Mouse (Mus musculus) kidney, postnatal 4 days (tissue): ENCODE measurements around the gene Utp11.
A peak's percentile ranks its signal among the peaks of the same experiment; 100 is the strongest.

Source experiments
- DNase-seq, 2 experiments: peaks; one replicate each; pipeline ENCODE4 v3.0.0; 2021; ENCODE audit warnings: mixed read lengths in 2 of 2

Gene Utp11

DNA sequence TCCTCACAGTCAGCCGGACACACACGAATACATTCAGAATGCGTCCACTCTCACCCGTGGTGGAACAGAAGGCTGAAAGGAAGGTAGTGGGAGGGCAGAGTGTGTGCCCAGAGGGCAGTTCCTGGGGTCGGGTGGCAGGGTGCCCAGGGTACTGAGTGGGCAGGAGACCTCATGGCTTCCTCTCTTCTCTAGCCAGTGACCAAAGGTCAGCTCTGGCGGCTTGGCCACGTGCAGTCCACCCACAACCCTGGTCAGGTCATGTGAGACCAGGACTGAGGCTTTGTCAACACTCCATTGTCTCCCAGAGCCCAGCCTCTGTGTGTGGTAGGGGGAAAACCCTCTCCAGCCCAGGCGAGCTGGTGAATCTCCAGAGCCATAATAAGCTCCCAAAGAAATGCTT is 23.2 kb downstream of the Utp11 start:
- DNase-seq = no peak

DNA sequence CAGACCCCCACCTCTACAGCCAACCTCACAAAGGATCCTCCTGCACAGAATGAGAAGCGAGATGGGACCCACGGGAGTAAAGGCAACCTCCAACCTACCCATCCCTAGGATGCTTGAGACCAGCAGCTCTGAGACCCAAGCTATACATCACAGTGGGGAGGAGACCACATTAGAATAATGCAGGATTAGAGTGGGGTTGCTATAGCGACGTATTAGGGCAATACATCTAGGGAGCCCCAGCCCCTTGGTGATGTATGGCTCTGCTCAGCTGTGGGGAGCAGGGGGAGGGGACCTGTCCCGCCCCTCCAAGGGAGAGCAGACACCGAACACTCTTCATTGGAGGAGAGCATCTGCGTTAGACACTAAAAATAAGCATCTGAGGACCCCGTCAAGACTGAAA is 25.3 kb downstream of the Utp11 start:
- no peak for DNase-seq

DNA sequence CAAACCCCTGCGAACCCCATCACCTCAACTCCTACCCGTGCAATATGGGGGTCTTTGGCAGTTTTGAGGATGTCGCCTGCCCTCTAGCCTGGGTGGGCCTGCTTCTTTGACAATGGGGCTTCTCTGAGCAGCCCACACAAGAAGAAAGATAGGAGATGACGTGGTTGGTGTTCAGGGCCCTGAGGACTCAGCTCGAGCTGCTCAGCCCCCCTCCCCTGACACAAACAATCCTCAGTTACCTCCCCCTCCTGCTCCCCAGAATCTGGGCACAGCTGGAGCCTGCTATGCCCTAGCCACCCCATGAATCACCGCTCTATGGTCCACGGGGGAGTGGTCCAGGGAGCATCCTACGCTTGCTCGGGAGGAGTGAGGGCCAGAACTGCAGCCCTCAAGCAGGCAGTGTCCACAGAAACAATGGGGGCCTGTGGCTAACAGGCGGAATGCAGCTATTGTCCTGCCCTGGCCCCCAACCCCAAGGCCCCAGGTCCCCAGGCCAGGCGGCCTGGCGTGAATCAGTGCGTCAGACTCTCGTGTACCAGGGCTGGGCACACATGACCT is 25.8 kb downstream of the Utp11 start:
- no peak for DNase-seq

DNA sequence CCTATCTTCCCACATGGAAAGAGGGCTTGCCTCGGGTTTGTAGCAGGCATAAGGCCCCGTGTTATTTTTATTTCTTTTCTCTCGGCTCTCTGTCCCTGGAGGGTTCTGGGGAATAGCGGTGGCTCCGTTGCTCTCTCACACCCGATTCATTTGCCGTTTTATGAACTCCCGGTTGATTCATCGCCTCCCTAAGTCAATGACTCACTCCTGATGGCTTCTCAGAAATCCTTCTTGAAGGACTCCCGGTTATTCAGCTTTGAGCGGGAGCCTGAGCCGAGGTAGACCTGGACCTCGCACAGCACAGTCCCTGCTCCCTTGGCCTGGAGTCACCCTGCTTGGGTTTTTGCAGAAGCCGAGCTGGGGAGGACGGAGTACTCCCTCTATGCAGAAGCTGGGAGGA is 28.8 kb downstream of the Utp11 start:
- no peak for DNase-seq

DNA sequence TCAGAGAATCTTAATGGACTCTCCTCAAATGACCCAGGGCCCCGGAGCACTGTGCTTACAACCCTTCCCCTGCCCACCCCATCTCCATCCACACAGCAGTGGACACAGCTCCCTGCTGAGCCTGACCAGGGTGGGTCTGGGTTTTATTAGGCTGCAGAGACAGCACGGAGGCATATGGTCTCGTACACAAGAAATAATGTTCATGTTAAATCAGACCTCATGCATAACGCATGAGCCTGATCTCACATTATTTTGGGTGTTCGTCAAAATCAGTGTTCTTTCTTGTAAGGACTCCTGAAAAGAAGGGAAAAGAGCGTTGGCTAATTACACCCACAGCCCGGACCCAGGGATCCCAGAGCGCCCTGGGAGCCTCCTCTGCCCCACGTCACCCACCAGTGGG is 29.2 kb downstream of the Utp11 start:
- DNase-seq = no peak

DNA sequence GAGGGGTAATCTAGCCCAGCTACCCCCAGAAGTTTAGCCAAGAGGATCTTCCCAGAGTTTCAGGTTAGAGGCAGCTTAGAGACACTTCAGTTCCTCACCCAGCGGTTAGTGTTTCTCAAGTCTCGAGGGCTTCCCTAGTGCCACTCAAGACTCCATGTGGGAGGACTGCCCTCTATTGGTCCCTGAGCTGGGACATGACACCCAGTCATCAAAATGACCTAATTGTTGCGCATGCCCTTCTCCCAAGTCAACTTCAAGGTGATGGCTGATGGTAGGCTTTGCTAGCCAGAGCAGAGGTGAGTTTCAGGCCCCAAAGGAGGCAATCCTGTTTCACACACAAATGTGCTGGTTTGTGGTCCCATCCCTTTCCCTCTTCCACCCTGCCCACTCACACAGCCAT is 30.4 kb downstream of the Utp11 start:
- peak; percentile 34 to 48 for DNase-seq

DNA sequence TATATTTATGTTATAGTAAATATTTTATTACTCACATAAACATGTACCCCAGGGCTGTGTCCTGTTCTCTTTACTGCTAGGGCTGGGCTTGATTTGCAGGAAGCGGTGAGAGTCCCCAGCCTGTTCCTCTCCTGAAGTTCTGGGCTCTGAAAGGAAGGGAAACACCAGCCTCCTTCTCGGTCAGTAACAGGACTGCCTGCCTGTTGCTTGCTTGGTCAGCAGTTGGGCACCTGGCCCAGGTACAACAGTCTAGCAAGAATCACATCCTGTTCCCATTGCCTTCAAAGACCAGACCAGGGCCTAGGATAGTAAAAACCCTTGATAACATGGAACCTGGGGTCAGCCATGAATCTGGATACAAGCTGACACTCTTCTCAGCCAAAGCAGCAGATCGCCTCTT is 32.8 kb downstream of the Utp11 start:
- no peak for DNase-seq

DNA sequence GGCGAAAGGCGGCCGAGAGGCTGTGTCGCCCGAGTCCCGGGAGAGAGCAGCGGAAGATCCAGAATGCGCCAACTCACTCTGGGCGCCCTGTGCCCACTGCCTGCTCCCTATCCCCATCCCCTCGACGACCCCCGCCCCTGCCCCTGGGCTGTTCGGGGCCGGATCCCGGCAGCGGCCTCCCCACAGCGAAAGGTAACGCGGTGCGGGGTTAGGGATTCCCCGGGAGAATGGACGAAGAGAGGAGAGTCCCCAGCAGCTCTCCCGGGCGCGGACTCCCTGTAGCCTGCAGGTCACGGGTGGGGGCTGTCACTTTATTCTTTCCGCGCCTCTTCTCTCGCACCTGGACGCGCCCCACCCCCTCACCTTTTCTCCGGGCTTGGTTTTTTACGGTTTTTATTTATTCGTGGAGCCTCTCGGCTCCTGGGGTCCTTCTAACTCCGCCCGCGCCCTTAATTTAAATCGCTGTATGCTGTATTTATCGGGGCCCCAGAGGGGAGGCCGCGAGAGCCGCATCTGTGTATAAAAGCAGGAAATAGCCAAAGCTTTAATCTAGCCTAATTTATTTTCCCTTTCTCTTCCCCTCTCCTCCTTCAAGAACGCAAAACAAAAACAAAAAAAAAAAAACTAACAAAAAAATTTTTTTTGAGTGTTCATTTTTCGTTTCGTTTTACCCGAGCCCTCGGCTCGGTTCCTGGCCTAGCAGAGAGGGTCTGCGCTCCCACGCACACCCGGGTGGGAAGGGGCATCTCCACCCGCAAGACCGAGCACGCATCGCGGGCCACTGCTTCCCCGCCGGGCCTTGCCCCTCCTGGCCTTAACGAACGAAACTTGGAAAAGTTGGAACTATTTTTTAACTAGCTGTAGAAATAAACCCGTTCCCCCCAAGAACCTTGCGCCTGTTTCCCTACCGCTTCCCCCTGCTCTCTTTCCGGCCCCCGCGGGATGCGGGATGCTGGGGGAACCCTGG is 33.9 kb downstream of the Utp11 start:
- DNase-seq = peak; percentile 36 to 43

DNA sequence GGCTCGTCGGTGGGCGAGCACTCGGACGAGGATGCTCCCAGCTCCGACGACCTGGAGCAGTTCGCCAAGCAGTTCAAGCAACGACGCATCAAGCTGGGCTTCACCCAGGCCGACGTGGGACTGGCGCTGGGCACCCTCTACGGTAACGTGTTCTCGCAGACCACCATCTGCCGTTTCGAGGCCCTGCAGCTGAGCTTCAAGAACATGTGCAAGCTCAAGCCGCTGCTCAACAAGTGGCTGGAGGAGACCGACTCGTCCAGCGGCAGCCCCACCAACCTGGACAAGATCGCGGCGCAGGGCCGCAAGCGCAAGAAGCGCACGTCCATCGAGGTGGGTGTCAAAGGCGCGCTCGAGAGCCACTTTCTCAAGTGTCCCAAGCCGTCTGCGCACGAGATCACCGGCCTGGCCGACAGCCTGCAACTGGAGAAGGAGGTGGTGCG is 35.0 kb downstream of the Utp11 start:
- peak; percentile 45 to 52 for DNase-seq

DNA sequence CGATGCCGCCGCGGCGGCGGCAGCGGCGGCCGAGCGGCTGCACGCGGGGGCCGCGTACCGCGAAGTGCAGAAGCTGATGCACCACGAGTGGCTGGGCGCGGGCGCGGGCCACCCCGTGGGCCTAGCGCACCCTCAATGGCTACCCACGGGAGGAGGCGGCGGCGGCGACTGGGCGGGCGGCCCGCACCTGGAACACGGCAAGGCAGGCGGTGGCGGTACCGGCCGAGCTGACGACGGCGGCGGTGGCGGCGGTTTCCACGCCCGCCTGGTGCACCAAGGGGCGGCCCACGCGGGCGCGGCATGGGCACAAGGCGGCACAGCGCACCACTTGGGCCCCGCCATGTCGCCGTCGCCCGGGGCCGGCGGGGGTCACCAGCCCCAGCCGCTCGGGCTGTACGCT is 35.6 kb downstream of the Utp11 start:
- DNase-seq = peak in 1 of 2 experiments; percentile 31

DNA sequence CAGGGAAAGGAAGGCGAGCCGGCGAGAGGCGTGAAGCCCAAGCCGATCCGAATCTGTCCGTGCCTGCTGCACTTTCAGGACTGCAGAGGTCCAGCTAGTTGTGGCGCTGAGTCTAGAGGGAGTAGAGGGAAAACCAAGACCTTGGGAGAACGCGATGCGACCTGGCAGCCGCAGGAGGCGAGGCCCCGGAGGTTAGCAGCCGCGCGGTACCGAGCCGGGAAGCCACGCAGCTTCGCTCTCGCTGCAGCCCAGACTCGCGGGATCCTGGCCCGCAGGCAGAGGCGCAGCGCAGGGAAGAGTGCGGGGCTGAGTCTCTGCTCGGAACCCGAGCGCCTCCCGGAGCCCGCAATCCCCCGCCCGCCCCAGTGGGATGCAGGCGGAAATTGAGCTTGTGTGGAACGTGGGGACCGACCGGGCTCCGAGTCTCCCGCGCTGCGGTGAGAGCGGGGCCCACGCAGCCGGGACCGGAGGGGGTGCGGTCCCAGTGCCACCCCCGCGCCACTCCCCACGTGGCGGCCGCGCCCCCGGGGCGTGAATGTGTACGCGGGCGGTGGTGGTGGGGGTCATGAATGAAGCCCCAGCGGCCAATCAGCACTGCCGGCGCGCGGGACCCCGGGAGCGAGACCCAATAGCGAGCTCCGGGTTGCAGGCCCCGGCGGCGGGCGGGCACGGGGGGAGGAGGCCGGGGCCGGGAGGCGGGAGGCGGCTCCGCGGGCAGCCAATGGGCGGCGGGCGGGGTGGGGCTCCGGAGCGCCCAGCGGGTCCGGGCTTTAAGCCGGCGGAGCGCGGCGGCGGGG is 36.3 kb downstream of the Utp11 start:
- peak; percentile 85 to 89 for DNase-seq

DNA sequence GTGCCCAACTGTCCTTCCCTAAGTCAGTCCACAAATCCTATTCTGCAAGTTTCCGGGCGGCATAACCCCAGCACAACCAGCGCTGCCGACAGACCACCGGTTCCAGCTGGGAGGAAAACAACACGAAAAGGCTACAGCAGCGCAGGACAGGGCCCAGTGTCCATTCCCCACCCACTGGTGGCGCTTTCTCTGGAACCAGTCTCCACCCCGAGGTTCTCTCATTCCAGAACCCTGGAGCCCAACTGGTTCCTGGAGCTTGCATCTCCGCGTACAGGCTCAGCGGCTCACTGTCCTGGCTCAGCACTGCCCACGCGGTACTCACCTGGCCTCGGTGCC is 36.9 kb downstream of the Utp11 start, which contains the start of gene Pou3f1:
TSS of gene Pou3f1 (plus strand) at position 290 of the 336 bp plus-strand sequence.
- DNase-seq = no peak

DNA sequence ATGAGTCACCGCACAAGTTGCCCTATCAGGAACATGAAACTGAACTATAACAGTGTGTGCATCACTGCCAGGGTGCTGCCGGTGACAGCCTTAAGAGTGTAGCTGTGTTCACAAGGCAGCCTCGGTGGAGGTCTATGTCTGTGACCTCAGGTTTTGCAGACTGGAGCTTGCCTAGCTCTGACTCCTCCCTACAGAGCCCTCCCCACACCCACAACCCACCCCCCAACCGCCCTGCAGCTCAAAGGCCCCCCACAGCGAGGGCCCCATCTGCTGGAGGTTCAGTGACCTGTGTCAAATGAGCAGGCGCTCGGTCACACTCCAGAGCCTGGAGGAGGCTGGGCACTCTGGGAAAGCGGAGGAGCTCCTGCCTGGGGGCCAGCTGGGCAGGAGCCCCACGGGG is 40.5 kb downstream of the Utp11 start:
- DNase-seq = peak; percentile 68 to 78

DNA sequence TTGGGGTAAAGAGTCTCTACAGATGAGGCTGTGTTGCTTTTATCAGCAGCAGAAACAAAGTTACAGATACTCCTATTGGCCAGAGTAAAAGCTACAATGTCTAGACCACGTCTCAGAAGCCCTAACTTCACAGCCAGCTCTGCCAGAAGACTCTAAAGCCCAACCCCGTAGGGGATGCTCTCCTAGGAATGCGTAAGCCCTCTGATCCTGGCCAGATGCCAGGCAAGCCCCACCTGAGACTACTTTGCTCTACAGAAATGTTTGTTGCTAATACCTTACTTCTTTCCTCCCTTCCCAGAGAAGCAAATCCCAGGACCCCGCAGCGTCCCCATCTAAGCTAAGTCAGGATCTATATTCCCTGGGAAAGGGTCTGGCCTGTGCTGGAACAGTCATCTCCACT is 45.5 kb downstream of the Utp11 start:
- no peak for DNase-seq

DNA sequence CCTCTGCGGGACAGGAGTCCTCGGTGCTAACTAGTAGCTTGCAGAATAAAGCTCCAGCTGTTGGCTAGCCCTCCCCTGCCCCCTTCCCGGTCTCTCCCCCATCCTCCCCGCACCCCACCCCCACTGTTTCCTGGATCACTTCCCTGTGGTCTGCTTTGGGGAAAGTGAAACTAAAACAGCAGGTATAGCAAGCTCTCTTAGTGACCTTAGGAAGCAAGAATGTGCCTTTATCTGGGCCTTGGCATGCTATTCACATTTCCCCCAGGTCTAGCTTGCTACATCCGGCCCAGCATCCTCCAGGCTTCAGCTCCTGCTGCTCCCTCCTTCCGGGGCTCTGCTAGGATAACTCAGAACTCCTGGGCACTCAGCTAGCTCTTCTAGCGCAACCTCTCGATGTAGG is 46.8 kb downstream of the Utp11 start:
- peak; percentile 26 to 47 for DNase-seq

DNA sequence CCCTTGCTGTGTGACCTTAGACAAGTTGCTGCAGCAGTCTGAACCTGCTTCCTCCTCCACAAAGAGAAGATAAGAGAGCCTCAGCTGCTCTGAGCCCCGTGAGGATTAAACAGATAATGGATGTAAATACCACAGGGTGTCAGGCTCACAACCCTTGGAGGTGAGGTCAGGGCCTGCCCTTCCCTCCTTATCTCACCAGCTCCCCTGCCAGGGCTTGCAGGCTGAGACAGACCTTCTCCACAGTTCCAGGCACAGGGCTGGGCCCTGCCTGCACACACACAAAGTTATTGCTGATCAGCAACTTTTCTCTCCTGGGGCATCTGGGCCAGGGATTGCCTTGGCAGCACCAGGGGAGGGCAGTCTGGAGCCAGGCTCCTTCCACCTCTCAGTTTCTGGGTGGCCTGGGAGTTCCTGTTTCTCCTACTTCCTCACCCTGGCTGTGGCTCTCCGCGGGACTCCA is 48.4 kb downstream of the Utp11 start:
- no peak for DNase-seq

DNA sequence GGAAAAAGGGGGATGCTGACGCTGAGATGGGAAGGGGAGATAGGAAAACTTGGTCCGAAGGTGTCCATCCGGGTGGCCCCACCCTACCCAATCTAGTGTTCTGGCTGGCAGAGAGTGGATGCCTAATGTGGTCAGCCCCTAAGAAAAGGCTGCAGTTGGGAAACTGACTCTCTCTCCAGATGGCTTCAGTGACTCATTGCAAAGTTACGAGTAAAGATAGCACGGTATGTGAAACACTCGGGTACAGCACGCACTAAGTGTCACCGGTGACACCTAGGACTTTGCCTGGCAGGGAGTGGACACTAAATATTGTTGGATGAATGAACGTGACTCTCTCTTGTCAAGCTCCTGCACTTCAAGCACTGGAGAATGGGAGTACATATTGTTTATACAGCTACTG is 49.5 kb downstream of the Utp11 start:
- no peak for DNase-seq

DNA sequence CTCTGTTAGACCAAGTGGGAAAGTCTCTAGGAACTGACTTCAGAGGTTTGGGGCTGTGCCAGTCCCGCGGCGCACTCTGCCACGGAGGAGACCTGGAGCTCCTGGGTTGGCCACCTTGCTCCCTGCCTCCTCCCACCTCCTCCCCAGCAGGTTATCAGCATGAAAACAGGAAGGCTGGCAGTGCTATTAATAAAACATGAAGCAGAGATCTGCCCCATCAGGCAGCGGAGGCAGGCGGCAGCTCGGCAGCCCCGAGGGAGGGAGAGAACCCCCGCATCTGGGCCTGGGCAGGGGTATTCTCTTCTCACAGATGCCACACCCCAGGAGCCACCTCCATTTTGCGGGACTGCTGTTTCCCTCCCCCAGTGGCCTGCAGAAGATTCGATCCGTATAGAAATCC is 53.7 kb downstream of the Utp11 start:
- no peak for DNase-seq

DNA sequence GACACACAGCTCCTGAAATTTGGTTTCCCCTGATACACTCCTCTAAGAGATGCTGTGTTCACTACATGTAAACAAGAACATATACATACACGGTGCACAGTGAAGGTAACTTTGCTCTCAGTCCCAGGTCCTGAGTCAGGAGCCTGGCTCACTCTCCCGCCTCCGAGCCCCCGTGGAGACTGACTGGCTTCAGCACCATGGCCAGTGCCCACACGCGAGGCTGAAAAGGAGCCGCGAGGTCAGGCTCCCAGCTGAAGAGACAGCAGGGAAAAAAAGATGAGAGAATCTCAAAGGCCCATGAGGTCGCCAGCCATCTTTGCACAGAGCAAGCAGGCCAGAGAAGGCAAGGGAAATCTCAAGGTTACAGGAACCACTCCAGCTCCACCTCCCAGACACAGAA is 60.1 kb downstream of the Utp11 start:
- DNase-seq = peak; percentile 87 to 89

DNA sequence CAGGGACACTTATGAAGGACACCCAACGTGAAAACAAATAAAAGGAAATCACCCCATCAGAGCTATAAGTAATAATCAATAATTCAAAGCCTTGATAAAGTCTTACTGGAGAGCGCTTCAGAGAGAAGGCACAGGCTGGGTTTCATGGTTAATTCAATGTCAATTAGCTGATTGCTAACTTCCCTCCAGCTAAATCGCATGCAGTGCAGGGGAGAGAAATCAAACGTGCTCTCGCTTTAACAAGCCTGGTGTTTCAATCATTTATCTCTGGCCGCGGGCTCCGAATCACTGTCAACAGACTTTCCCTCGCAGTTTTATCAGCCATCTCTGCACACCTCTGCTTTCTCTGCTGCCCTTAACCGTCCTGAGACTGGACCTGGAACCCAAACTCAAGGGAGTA is 60.5 kb downstream of the Utp11 start:
- DNase-seq = no peak

DNA sequence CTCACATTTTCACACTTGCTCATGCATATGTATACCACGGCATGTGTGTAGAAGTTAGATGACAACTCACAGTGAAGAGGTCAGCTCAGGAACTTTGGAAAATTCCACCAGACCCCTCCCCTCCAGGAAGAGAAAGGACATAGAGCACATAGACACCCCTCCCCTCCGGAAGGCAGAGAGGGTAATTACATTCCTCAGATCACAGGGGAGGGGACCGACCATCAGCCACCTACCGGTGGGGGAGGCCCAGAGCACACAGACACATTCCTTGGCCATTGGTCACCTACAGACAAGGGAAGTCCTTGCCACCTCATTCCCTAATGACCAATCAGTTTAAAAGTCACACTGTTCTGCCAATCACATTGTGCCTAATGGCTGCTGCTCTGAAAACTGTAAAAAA is 61.9 kb downstream of the Utp11 start:
- DNase-seq = no peak
